Mouse (Mus musculus): ENCODE results near the gene Gm36079.
"Not testable (repeated sequence)": the region's sequence is repeated elsewhere in the genome, so short reads cannot be mapped to it uniquely, and the experiment has no call there.

DNA sequence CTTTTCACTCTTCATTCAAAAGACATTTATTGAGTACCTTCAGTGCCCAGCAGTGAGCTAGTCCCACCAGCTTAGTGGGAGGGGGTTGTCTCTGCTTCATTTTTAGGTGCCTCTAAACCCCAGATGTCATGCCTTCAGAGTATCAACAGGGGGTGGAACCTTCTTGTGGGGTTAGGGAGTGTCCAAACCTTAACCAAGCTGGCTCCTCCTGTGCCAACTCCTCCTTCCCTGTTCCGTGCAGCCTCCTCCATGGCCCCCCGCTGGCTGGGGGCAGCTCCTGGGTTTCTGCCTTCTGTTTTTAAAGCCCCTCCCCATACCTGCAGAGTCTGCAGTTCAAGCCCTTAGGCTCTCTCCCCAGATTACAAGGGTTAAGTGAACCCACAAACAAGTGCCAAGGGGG lies 21.4 kb upstream of the Gm36079 start:
- TF ChIP-seq CTCF (IDR thresholded peaks at IDR 0.05; ENCODE audit: borderline replicate concordance, insufficient read depth, low read length); POLR2A (IDR thresholded peaks at IDR 0.05; ENCODE audit: low read depth, low read length): not testable (repeated sequence)
